Mouse (Mus musculus) spleen, postnatal 14 days (tissue): ENCODE results near the gene Map3k4.

Source experiments
- DNase-seq, 2 experiments: peaks; one replicate each; pipeline ENCODE4 v3.0.0; 2021 to 2022; ENCODE audit warnings: low spot score in 2 of 2

The Map3k4 gene

DNA sequence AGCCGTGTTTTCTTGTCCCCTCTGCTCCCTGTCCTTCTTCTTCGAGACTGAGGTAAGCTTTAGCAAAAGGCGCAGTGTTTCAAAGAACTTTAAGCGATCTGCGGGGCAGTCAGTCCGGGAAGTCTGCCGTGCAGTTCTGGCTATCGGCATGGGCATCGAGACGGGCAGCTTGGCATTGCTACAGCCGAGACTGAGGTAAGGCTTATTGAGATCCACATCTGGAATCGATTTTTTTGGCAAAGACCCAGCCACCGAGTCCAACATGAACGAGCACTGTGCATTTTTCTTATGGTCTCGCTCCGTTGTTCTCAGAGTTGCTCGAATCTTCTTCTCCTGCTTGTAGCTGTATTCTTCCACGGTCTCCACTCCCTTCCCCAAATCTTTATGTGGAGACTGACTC lies 46.8 kb downstream of the Map3k4 start:
- DNase-seq = no peak

DNA sequence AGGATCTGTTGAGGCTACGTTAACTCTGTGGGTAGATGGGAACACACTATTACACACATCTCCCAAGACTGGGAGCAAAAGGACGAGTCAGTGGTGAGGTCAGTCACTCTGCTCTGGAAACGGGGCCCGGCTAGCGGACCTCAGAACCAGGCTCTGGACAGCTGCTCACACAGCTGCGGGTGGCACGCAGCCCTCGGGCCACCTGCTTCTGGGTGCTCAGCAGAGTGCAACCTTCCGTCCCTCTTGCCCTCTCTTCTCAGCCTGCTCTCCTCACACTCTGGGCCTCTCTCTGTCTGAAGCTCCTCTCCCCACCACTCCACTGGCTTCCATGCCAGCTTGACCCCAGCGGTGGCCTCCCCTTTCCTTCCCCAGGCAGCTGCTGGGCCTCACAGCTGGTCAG lies 50.1 kb downstream of the Map3k4 start:
- no peak for DNase-seq

DNA sequence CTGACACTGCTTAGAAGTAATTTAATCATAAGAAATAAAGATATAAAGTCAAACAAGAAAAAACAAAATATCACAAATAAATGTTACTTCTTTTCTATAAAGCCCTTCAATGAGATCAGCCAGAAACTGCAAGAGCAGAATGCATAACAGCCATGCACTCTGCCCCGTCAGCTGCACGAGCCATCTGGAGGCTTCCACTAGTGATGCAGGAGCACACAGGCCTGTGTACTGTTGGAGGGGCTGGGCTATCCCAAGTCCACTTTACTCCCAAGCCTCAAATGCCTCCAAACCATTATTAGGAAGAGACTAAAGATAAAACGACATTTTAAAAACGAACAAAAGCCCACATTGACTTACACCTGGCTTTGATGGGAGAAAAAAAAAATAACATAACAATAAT lies 50.5 kb downstream of the Map3k4 start:
- no peak for DNase-seq

DNA sequence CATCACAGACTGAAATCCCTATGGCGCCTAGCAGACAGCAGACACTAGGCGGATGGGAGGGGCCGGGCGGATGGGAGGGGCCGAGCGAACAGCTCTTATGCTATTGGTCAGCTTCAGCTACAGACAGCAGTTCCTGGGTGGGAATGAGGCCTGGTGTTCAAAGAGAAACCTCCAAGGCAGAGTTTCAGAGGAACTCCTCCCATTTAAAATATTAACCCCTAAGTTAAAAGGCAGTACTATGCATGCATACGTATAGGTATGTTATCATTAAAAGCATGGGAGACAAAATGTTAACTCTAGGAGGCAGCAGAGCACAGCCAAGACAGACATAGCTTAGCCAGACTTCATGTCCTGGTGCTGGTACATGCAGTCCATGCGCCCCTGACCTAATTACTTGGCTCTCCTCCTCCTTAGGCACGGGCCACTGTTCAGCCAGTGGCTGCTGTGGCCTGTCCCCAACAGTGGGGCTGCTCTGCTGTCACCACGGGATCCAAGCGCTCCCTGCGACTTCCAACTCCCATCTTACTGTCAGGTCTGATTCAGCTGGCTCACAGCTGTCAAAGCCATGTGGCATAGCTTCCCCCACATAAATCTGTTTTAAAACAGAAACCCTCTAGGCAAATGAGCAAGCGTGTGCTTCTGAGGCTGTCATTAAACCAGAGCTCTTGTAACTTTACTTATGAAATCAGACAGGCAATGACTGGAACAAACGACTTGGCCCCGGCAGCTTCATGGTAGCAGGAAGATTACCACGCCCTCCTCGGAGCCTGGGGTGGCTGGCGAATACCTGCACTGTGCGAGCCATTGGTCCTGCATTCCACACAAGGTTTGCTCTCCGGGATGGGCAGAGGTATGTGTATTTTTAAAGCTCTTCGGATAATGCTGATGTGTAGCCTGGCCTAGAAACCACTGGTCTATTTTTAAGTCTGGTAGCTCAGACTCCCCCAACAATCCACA lies 52.3 kb downstream of the Map3k4 start:
- no peak for DNase-seq

DNA sequence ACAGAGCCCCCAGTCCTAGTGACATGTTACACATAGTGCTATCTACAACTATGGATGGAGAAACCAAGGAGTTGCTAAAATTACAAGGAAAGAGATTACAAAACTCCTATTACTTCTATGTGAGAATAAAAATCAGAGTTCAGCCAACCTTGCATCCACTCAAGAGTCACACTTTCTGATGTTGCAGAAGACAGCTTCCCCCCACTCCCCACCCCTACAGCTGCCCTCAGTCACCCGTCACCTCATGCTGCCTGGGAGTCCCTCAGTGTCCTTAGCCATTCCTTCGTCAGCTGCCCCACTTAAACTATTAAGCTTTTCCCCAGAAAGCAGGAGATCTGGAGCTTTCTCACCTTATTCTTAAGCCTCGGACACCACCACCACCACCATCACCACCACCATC lies 54.3 kb downstream of the Map3k4 start:
- no peak for DNase-seq

DNA sequence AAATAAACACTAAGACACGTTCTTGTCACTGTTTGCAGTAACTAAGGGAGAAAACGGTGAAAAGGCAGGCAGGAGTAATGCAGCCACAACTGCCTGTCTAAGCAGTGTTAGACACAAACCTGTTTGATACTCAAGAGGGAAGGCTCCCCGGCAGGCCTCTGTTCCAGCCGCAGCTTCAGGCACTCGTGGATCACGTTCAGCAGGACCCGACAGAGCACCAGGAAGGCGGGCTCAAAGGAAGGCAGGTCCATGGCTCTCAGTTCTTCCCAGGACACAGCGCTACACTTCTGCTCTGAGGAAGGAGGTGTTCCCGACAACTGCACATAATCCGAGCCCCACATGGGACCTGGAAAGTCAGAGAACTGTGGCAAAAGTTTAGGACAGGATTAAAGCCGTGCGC lies 54.8 kb downstream of the Map3k4 start:
- DNase-seq = no peak

GRCm38 (mm10) chr17:12262851-12263250 lies 55.7 kb downstream of the Map3k4 start:
- no peak for DNase-seq

DNA sequence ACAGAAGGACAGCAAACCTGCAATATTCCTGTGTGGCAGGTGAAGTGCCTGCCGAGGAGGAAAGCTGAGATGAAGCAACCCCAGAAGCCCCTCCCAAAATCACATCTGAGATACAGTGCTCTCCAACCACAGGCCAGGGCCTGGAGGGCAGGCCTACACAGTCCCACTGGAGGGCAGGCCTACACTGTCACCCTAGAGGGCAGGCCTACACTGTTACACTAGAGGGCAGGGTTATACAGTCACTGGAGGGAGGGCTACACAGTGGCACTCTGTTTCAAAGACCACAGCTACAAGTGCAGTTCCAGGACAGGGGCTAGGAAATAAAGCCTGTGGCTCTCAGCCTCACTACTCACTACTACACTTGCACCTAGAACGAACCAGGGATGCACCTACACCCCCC lies 56.7 kb downstream of the Map3k4 start:
- DNase-seq = no peak

DNA sequence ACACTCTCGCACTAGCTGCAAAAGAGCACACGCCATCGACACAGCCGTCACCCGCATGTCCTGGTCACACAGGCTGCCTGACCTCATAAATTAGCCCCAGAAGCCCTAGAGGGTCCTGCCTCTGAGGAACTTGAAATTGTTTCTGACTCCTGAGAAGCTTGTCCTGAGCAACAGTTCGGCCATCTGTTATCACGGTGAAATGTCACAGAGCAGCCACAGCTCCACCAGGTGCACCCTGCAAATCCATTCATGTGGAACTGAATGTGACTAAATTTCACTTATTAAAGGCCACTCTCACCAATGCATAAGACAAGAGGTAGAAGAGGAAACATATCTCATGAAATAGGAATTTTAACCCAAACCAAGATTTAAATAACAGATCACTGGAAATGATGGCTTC lies 57.2 kb downstream of the Map3k4 start:
- no peak for DNase-seq

- no peak for DNase-seq
These were observed 58.6 kb downstream of the Map3k4 start for GRCm38 (mm10) chr17:12259957-12260356.

DNA sequence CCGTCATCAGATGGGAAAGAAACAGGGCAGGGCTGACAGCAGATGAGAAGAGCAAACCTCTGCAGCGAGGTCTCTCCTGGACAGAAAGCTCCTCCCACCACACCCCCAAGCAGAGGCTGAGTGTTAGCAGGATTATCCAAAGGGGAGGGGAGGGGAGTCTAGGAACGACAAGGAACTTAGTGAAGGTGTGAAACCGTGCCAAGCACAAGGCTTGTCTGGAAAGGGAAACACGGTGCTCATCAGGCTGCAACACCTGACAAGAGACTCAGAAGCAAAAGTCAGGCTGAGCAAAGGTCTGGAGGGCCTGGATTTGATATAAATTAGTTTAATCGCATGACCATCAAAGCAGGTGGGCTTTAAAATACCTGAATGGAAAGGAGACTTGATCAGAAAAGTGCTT lies 60.1 kb downstream of the Map3k4 start:
- no peak for DNase-seq

GRCm38 (mm10) chr17:12256142-12256541 lies 62.5 kb downstream of the Map3k4 start:
- DNase-seq = no peak

- no peak for DNase-seq
These were observed 68.0 kb downstream of the Map3k4 start for GRCm38 (mm10) chr17:12250581-12250980.

DNA sequence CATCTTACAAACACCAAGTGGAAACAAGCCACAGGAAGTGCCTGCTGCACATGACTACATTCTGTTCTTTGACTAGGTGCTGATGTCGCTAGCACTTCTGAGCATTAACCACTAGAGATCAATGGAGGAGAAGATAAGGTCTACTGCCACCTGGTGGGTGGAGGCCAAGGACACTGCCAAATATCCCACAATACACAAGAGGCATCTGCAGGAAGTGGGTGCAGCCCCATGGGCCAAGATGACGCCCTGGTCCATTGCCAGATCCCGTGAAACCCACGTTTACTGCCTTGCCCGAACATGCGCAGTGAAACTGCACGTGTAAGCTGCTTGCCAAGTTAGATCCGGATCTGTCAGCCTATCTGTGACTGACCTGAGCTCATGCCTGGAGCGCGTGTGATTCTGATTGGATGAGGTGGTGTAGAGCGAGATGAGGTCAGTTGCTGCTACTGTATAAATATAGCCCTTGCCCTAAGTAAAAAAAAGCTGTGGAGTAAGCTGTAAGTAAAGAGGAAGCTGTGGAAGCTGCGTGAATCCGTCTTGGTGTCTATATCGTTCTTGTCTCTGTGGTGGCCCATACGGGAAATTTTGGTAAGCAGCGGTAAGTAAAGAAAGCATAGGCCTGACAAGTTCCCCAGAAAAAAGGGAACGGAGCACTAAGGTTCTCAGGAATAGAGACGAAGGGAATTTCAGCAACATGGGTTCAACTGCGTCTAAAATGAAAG lies 68.7 kb downstream of the Map3k4 start:
- DNase-seq = no peak

GRCm38 (mm10) chr17:12240701-12241100 lies 77.9 kb downstream of the Map3k4 start:
- DNase-seq = no peak

GRCm38 (mm10) chr17:12232724-12233123 lies 85.9 kb downstream of the Map3k4 start:
- no peak for DNase-seq

DNA sequence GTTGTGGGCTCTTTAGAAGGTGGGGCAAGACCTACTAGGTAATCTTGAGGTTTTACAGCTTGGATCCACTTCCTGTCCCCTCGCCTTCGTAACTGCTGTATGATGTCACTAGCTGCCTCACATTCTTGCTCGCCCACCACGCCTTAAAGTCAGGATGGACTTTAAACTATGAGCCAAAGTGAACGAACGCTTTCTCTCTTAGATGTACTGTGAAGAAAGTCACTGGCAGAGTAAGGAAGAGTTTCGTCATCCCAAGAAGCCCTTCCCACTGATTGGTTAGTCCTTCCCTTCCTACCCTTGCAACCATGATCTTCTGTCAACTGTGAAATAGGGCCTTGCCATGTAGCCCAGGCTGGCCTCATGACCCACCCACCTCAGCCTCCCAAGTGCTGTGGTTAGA lies 87.5 kb downstream of the Map3k4 start:
- no peak for DNase-seq

DNA sequence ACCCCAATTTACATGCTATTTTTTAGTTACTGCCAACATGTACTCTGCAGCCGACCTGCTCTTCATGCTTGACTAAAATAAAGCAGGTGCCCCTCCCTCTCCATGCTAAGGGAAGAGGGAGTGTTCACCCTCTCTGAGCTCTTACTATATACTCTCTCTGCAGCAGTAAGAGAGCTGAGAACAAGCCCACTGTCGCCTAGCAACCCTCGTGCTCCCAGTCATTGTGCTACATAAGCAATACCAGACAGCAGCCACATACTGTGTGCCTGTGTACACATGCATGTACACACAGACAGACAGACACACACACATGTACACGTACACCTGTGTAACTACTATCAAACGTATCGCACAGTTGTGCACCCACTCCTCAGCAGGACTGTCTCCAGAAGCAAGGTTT lies 88.4 kb downstream of the Map3k4 start:
- no peak for DNase-seq

DNA sequence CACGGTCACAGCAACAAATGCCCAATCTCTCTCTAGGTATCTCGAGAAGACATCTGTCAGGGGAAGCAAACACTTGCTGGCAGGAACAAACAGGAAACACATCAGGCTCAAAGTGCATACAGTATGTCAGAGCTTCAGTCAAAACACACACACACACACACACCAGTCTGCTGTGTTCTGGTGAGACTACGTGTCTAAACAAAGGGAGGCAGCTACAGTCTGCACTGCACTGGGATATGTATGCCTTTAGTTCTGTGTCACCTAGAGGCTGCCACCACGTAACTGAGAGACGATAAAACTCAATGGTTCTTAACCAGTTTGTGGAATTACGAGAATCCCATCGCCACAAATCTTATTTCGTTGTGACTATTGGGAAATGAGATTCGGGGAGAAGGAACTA lies 88.8 kb downstream of the Map3k4 start:
- no peak for DNase-seq

- no peak for DNase-seq
These were observed 90.1 kb downstream of the Map3k4 start for GRCm38 (mm10) chr17:12228471-12228870.

DNA sequence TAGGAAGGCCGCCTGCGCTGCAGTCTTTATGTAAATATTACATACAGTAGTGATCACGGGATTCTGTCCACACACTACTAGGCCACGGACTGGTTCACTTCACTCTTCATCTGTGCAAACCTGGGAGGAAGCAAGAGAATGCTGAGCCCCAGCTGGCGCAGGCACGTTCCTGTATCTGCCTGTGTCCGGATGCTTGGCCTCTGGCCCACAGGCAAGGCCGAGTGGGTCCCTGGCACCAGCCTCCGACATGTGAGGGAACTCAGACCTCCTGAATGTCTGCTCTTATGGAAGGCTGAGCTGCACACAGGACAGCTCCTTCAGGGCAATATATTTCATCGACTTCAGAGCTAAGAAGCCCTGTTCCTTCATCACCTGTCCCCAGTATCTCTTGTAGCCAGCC lies 90.6 kb downstream of the Map3k4 start:
- no peak for DNase-seq

DNA sequence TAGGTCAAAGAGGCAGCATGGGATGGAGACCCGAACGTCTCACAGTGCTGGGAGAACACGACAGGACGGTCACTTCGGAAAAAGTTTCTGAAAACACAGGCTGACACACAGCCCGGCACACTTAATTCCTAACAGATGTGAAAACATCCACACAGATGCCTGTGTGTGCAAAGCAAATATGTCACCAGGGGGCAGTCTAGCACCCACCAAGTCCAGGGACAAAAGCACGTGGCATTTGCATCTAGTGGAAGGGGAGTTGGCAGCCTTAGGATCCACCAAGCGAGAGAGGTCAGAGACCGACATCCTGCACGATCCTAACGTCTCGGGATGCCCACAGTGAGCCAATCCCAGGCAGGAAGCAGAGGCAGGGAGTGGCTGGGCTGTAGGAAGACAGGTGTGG lies 92.0 kb downstream of the Map3k4 start:
- no peak for DNase-seq

- DNase-seq = no peak
These were observed 93.4 kb downstream of the Map3k4 start for GRCm38 (mm10) chr17:12225227-12225626.
